In genomic region chr7:92027049-92027448, GRCm38 (mm10) we compare ENCODE assay signal across 9 mouse cellular contexts.
DNase-seq lines count a peak whose midpoint lies in the region; ATAC-seq and TF ChIP-seq lines count a peak whose summit lies in the region.
"Had no signal": no experiment of that assay in that cellular context is flagged by ENCODE, and none has a peak within 500 bp of the region (broad histone marks: within the 10 kb centered on the region; RNA-seq: fewer than 3 reads in every experiment).

No protein-coding gene starts in this region.

- no peaks in the 10 kb centered on the region for H3K4me1 ChIP-seq in hindbrain, postnatal 0 days (ENCODE audit: insufficient read depth, low read length)
- H3K4me1 ChIP-seq in midbrain, postnatal 0 days (ENCODE audit: insufficient read depth, low read length): no peaks in the 10 kb centered on the region

- H3K9ac ChIP-seq in hindbrain, postnatal 0 days (replicated peaks; ENCODE audit: low read length): no peak overlapping the region
- no peak overlapping the region for H3K9ac ChIP-seq in midbrain, postnatal 0 days (replicated peaks; ENCODE audit: low read length, poor library complexity, severe bottlenecking)

- no peak overlapping the region for H3K27ac ChIP-seq in hindbrain, postnatal 0 days
- H3K27ac ChIP-seq in midbrain, postnatal 0 days (ENCODE audit: low read depth, low read length): no peak overlapping the region

- H3K9me3 ChIP-seq in hindbrain, postnatal 0 days (ENCODE audit: low read length): no peaks in the 10 kb centered on the region
- H3K9me3 ChIP-seq in midbrain, postnatal 0 days (ENCODE audit: low read length): no peaks in the 10 kb centered on the region

- H3K4me2 ChIP-seq in hindbrain, postnatal 0 days (ENCODE audit: low read depth, low read length): no peak overlapping the region
- no peak overlapping the region for H3K4me2 ChIP-seq in midbrain, postnatal 0 days (ENCODE audit: low read depth, low read length, poor library complexity, severe bottlenecking)

- WGBS in hindbrain, postnatal 0 days: 38% methylated on average over 7 of the region's 7 CpGs
- WGBS in midbrain, postnatal 0 days: 38% methylated on average over 7 of the region's 7 CpGs

- DNase-seq in kidney, adult 18-20 months: peak; percentile 40
- DNase-seq in kidney, adult 11 months: no peak
- peak; percentile 81 to 85 for DNase-seq in adrenal gland, postnatal 36 days
- peak; percentile 70 for DNase-seq in embryo, embryonic 9.5 days (ENCODE audit: extremely low spot score)
- peak; percentile 81 for DNase-seq in hindbrain, postnatal 0 days (ENCODE audit: low spot score)
- peak; percentile 43 to 55 for DNase-seq in left cerebral cortex, postnatal 25 days (ENCODE audit: low spot score in 2 of 2)
- peak; percentile 75 for DNase-seq in midbrain, postnatal 0 days (ENCODE audit: low spot score)
- peak; percentile 11 for DNase-seq in thymus, postnatal 14 days

- peak; percentile 69; the same call in 1 of the 2 replicates for ATAC-seq in hindbrain, postnatal 0 days
- no peak for ATAC-seq in midbrain, postnatal 0 days (ENCODE audit: low FRiP score)

- H3K4me3 ChIP-seq in hindbrain, postnatal 0 days (ENCODE audit: low read length): no peak overlapping the region
- H3K4me3 ChIP-seq in midbrain, postnatal 0 days (ENCODE audit: low read depth, low read length): no peak overlapping the region
- H3K4me3 ChIP-seq: erythroblast, embryonic 14.5 days had no signal

- TF ChIP-seq CTCF in hindbrain, postnatal 0 days (IDR thresholded peaks at IDR 0.05; ENCODE audit: low read depth): peak; percentile 90
- TF ChIP-seq CTCF in midbrain, postnatal 0 days (IDR thresholded peaks at IDR 0.05): peak; percentile 86

- no peaks in the 10 kb centered on the region for H3K27me3 ChIP-seq in hindbrain, postnatal 0 days (ENCODE audit: insufficient read depth, low read length)
- no peaks in the 10 kb centered on the region for H3K27me3 ChIP-seq in midbrain, postnatal 0 days (ENCODE audit: insufficient read depth, low read length)

- no peaks in the 10 kb centered on the region for H3K36me3 ChIP-seq in hindbrain, postnatal 0 days (ENCODE audit: insufficient read depth, low read length)
- no peaks in the 10 kb centered on the region for H3K36me3 ChIP-seq in midbrain, postnatal 0 days (ENCODE audit: insufficient read depth, low read length)

- intact Hi-C loops in left cerebral cortex, postnatal 25 days (cut with DNase I): loop anchor here (5.0 kb wide), 1 partner anchor 570 kb away; no protein-coding TSS in a partner anchor
